Mouse (Mus musculus) ovary, postnatal 36 days (tissue): Measurements from ENCODE around the gene Map6.
A peak's percentile ranks its signal among the peaks of the same experiment; 100 is the strongest.

Source experiments
- DNase-seq: peaks from one replicate; pipeline ENCODE4 v3.0.0; 2022; ENCODE audit warnings: low spot score, mixed read lengths

Gene Map6

DNA sequence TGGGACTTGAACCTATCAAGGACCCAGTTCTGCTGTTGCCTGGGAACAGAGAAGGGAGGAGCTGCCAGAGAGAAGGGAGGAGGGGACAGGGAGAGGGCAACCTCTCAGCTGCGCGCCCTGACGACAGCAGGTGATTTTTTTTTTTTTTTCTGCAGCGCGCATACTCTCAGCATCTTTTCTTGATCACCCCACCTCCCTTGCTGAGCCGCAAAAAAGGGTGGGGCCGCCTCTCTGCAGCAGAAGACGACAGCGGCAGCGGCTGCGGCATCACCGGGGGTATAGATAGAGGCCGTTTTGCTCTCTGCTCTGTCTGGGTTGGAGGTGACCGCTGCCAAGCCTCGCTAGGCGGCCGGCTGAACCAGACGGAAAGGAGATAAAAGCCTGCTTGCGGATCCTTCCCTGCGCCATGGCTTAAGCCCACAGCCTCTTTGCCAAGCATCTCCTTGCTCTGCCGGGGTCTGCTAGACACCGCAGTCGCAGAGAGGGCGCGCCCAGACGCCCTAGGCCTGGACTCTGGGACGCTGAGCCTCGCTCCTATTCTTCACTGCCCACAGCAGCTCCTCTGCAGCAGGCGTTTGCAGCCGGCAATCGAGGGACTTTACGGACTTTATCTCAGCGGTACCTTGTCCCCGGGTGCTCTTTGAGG is at the start of gene Map6:
Map6 (plus strand) TSS at position 197 of the 646 bp plus-strand sequence.
- no peak for DNase-seq

DNA sequence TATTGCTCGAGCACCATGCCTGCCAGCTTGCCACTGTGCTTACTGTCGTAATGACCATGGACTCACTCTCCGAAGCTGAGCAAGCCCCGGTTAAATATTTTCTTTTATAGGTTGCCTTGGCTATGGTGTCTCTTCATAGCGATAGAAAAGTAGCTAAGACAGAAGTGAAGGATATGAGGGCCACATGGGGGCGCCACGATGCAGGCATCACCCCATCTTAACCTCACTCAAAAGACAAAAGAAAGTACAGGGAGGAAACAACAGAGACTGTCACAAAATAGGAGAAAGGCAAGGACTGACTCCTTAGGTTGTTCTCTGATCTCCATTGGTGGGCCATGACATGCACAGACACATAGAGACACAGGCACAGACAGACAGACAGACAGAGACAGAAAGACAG is 43.0 kb upstream of the Map6 start:
- DNase-seq: no peak

DNA sequence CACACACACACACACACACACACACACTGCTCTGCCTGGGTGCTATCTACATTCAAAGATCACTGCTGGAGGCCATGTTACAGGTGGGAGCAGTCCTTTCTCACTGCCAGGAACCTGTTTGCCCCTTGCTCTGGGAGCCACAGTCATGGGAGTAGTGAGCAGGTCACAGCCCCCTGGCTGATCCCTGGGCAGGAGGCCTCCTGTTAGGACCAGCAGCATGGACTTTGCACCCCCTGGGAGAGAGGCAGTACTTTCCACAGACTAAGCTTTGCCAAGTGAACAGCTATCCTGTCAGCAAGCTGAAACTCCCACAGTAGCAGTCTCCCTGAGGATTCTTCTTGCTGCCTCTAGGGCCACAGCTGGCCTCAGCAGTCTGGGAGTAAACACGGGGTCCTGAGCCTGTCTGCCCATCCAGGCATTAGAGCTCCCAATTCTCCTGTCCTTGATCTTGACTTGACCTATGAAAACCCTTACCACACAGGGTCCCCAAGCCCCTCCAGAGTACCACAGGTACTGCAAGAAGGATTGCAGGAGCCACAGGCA is 42.5 kb upstream of the Map6 start:
- DNase-seq: no peak

DNA sequence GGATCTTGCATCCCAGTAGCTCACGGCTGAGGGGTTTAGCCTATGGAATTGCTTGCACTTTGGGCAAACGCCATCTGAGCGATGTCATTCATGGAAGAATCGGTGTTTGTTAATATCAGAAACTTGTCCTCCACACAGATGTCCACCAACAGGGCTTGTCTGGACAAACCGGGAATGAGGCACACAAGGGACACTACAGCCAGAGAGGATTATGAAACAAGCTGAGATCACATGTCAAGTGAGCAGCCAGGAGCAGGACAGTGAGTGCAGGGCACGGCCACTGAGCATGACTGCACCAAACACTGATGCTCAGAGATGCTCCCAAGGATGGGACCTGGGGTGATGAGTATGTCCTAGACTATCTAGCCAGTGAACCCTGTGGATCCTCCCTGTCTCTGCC is 41.8 kb upstream of the Map6 start:
- DNase-seq: no peak

DNA sequence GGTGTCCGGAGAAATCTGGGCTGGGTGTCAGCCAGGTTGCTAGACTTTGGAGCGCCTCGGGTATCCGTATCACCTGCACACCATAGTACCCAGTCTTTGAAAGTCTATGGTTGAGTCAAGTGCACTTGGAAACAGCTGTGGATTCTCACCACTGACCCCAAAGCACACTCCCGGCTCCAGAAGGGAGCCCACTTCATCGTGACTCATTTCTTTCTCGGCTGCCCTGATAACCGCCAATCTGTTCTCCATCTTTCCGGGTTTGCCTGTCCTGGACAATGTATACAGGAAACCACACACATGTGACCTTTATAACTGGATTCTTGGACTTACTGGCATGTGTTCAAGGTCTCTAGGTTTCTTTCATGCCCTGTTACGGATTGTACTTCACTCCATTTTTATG is 40.6 kb upstream of the Map6 start:
- no peak for DNase-seq

DNA sequence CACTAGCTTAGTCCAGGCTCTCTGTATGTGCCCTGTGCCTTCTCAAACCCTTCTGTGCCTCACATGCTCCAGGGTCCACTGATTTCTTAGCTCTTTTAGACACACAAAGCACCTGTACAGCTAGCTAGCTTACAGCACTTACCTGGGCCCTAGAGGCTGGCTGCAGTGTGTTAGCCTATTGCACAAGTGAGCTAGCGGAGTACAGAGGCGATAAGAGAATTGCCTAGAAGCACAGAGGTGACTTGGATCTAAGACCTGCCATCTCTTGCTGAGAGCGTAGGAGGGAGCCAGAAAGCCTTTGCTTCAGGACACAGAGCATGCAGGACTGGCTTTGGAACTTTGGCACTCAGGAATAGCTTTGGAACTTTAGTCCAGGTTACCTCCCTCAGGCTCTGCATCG is 40.0 kb upstream of the Map6 start:
- DNase-seq: no peak

DNA sequence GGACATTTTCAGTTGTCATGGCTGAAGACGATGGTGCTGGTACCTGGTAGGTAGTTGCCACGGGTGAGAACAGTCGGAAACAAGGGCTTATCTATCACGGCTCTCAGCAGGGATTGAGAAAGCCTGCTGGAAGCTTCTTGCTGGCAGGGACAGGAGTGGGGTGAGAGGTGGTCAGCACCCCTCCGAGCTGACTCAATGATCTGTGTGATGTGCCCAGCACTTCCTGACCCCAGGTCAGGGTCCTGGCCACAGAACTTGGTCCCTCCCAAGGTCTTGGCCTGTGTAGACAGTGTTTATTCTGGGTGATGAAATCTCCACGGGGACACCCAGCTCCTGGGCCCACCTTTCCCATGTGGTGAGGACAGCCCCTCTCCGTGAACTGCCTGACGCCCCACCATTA is 38.4 kb upstream of the Map6 start:
- no peak for DNase-seq

DNA sequence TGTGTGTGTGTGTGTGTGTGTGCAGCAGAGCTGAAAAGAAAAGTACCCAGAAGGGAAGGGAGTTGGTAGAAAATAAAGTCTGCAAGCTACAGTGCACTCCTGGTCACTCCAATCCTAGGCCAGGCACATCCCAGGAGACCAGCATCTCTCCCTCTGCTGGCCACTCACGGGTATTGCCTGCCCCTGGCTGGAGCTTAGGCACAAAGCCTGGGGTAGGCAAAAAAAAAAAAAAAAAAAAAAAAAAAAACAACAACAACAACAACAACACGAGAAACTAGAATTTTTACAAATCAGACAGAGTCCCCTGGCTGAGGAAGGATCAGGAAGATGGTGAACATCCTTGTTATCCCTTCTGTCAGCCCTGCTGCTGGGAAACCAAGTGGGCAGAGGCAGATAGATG is 37.8 kb upstream of the Map6 start:
- peak; percentile 41 for DNase-seq

DNA sequence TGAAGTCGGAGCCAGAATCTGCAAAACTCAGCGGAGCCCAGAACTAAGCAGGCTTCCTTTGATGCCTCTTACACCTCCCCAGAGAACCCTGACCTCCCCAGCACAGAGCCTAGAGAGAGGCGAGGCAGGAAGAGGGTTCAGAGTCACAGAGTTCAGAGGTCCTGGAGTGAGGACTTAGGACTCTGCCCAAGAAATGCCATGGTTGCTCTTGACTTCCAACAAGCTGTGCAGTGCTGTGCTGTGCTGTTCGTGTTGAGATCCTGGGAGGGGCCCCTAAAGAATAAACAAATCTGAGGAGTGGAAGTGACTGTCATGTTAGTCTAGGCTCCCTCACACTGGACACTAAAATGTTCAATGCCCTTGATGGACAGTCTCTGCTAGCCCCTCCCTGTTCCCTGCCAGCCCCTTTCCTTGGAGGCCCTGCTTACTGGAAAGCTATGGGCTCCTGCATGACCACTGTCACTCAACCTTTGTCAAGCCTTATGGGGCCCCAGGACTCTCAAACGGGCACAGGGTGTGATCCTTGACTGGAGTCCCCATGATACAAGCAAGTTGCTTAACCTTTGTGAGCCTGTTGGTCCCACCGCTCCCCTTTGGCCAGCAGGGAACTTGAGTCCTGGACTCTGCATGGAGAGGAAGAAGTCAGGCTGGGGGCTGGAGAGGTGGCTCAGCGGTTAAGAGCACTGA is 37.0 kb upstream of the Map6 start:
- no peak for DNase-seq

DNA sequence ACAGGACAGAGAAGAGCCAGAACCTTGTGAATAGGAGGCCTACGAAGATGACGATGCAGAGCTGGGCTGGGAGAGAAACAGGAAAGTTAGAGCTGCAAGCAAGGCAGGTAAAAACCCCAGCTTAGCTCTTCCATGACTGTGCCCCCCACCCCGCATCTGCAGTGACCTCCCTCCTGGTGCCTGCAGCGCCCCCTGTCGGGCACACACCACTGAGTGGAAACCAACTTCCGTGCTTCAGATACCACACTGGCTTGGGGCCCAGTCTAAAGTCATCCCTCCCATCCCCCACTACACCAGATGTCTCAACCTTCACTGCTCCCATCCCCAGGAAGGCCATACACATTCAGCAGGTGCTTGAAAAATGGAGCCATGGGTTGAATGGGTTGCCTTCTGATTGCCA is 34.7 kb upstream of the Map6 start:
- DNase-seq: no peak

DNA sequence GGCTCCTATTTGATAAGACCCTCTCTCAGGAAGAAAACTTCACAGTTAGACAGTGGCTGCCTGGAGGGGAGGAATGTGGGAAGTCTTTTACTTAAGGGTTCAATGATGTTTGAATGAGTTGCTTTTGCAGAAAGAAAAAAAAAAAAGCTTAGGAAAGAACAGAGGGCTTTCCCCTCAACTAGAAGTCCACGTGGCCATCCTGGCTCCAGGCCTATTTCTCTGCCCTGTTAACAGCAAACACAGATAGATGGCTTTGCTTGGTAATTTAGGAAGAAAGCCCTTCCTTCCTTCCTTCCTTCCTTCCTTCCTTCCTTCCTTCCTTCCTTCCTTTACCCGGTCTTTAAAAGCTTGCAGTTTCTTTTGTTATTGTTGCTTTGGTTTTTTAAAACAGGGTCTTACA is 32.3 kb upstream of the Map6 start:
- no peak for DNase-seq

DNA sequence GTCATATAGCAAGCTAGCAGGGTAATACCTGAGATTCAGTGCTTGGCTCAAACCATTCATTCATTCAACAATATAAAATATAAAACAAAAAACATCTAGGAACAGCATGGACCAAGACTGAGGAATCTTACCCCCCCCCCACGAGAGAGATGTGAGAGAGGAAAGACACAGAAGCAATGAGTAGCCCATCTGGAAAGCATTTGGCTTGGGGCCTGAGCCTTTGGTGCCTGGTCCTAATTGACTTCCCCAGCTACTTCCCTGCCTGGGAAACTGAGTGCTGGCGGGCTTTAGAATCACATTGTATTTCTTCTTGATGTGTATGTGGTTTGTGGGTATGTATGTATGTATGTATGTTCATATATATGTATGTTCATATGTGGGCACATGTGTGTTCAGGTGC is 31.6 kb upstream of the Map6 start:
- DNase-seq: no peak

DNA sequence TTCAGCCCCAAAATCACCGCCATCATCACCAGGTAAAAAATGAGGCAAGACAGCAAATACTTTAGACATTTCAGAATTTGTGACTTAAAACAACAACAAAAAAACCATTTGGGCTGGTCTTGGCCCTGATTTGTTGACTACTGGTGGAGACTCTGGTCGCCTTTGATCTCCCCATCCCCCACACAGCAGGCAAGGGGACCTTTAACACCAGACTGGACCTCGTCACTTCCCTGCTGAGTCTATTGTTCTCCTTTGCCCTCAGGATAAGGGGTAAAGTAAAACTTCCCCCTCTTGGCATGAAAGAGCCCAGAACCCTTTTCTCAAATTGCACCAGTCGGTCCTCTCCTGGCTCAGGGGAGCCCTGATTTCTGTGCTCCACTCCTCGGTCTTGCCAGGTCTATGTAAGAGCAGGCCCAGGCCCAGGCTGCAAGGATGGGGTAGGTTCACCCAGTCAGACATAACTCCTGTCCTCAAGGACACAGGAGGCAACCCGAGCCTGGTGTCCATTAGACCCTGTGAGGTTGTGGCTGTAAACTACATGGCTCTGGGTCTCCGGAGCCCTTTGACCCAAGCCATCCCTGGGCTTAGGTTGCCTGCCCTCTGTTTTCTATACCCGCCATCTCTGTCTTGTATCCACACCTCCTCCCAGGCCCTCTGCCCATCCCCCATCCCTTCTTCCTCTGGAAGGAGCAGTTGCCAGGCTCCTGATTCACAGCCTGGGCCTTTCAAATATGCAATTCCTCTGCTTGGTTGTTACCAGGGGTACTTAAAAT is 30.2 kb upstream of the Map6 start:
- DNase-seq: no peak

DNA sequence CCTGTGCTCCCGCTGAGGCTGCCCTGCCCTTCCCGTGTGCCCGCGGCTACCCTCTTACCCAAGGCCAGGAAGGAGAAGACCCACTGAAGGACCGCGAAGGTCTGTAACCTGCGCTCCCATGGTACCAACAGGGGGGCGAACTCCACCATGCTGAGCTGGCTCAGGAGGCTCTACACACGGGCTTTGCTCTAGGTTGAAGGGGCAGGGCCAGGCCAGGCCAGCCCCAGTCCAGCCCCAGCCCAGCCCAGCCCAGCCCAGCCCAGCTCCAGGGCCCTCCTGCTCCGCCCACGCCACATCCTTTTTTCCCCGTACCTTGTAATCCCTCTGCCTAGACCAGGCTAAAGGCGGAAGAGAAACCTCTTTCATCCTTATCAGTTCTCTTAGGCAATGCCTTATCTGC is 28.8 kb upstream of the Map6 start, which contains the start of gene Mogat2:
Mogat2 (minus strand) TSS at position 203 of the 400 bp plus-strand sequence.
- no peak for DNase-seq

DNA sequence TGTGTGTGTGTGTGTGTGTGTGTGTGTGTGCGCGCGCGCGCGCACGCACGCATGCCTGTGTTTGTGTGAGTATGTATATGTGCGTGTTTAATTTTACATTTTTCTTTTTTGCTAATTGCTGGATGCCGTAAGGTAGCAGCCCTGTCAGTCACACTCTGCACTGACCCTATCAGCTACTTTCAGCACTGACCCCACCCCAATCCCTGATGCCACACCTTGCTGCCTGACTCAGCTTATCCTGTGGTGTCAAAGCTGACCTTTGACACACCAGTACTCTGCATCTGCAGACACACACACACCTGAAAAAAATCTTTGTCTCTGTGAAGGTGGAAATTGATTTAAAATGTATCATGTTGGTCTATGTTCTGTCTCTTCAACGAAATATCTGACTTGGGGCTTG is 25.1 kb upstream of the Map6 start:
- DNase-seq: no peak

DNA sequence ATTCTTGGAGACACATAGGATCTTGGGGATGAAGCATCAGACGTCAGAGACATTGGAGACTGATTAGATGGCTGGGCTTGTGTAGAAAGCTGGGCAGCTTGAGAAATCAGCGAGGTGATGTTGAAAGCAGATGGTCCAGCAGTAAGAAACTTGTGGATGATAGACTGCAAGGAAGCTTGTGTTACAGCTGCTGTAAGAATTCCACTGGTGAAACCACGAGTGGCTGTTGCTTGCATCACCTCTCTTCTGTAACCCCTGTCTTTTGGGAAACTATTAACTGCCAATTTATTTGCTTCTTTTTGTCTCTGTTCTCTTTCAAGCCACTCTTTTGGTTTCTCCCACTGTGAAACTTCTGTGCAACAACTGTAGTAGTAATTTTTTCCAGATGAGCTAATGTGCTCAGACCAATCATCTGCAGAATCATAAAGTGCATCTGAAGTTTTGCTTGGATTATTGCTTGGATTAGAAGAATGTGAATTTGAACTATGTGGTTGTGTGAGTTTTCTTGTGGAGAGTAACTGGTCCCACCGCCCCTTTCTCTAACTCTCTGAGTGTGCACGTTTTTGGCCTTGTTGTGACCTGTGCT is 19.0 kb upstream of the Map6 start:
- DNase-seq: no peak

DNA sequence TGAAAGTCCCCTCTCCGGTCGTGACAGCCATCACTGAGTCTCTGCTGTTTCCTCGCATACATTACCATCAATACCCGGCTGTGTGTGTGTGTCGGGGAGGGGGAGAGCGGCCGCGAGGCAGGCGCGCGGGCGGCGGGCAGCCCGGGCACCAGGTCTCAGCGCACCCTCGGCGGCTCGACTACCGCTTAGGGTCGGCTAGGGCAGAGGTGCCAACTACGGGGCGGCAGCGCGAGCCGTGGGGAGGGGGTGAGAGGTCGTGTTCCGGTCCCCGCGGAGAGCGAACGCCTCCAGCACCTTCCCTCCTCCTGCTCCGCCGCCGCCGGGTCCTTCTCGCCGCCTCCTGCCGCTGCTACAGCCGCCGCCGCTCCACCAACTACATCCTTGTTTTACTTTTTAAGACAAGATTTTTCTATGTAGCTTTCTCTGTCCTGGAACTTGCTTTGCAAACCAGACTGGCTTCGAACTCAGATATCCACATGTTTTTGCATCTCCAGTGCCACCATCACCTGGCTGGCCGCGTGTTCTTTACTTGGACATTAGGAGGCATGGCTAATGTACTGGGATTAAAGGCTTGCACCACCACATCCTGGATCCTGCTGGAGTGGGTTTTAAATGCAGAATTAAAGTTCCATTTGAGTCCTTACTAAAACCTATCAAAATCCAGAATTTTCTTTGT is 18.2 kb upstream of the Map6 start:
- DNase-seq: no peak

DNA sequence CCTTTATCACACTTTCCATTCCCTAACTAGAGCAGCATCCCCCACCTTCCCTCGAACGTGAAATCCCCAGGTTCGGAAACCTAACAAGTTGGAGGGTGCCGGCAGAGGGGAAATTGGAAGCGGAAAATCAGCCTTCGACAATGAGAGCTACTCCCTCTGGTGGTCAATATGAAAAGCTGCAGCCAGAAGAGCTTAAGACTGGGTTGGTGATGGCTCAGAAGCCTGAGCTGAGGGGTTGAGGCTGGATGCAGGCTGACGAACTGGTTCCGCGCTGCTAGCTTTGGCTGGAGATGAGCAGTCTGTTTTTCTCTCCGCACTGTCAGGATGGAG is 17.7 kb upstream of the Map6 start:
- no peak for DNase-seq

DNA sequence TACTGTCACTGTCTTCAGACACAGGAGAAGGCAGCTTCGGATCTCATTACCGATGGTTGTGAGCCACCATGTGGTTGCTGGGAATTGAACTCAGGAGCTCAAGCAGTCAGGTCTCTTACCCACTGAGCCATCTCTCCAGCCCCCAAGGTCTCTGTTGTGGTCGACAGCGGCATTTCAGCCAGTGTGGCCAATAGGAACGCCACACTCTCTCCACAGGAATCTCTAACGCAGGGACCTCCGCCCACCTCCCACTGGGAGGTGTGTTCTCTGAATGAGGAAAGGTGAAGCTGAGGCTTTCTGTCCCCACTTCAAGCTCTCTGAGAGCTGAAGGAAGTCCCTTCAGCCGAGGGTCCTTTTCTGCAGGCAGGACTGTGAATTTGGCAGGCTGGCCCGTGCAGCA is 16.9 kb upstream of the Map6 start:
- no peak for DNase-seq

DNA sequence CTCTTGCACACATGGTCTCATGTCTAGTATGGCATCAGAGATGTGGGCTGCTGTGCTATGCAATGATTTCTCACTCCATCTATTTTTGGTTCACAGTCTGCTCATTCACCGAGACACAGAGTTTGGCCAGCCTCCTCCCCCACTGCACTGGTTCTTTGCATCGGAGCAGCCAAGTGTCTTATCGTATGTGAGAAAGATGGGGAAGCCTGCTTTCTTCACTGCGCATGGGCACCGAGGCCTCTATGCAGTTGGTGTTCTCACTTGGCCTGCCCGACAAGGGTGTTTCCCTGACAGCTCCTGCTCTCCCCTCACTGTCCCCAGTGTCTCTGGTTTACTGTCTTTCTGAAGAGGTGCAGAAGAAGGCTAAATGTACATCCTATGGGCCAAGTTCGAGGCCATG is 12.2 kb upstream of the Map6 start:
- DNase-seq: no peak

DNA sequence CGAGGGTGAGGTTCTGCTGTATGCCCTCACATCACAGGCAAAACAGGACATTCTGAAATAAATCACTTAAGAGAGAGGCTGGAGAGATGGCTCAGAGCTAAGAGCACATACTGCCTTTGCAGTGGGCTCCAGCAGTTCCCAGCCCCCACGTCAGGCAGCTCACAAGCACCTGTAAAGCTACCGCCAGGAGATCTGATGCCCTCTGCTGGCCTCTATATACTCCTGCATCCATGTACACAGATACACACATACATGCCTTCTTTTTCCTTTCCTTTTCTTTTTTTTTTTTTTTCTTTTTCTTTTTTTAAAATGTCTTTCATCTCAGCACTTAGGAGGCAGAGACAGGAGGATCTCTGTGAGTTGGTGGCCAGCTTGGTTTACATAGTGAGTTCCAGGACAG is 5.3 kb upstream of the Map6 start:
- no peak for DNase-seq

DNA sequence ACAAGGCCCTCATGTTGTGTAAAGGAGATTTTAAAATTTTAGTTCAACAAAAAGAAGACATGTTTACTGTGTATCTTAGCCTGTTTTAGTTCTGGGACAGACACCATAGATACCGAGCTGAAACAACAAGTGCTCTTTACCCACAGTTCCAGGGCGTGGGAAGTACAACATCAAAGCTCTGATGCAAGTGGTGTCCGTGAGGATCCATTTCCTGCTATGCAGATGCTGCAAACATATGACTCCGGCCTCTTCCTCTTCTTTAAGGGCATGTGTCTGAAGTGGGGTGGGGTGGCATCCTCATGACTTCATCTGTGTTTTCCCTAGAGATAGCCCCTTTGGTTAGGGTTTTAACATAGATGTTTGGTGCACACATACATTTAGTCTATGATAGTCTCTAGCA is 3.7 kb upstream of the Map6 start:
- no peak for DNase-seq
